Mouse (Mus musculus) WW6 (cell line): Measurements from ENCODE around the gene Rpn2.

Experiments used
- DNase-seq: peaks from one replicate; pipeline ENCODE4 v3.0.0-alpha.2; 2013; ENCODE audit warnings: low read depth, low spot score

Rpn2 gene

GRCm38 (mm10) chr2:157310963-157311637, 32.3 kb downstream of the Rpn2 start:
- DNase-seq: no peak

- no peak for DNase-seq
Observed at GRCm38 (mm10) chr2:157313718-157314117, 34.9 kb downstream of the Rpn2 start.

GRCm38 (mm10) chr2:157314310-157314709, 35.5 kb downstream of the Rpn2 start:
- no peak for DNase-seq

- no peak for DNase-seq
Observed at GRCm38 (mm10) chr2:157315486-157315885, 36.7 kb downstream of the Rpn2 start.

GRCm38 (mm10) chr2:157316358-157316933, 37.6 kb downstream of the Rpn2 start:
- no peak for DNase-seq

- no peak for DNase-seq
Observed at GRCm38 (mm10) chr2:157317220-157317619, 38.4 kb downstream of the Rpn2 start.

- no peak for DNase-seq
Observed at GRCm38 (mm10) chr2:157320135-157320534, 41.3 kb downstream of the Rpn2 start.

GRCm38 (mm10) chr2:157320886-157321285, 42.1 kb downstream of the Rpn2 start:
- DNase-seq: no peak

- DNase-seq: no peak
Observed at GRCm38 (mm10) chr2:157322029-157322766, 43.4 kb downstream of the Rpn2 start.

GRCm38 (mm10) chr2:157325238-157325637, 46.4 kb downstream of the Rpn2 start:
- no peak for DNase-seq

- no peak for DNase-seq
Observed at GRCm38 (mm10) chr2:157328106-157328505, 49.3 kb downstream of the Rpn2 start.

GRCm38 (mm10) chr2:157328570-157328969, 49.8 kb downstream of the Rpn2 start:
- DNase-seq: peak; percentile 49

- no peak for DNase-seq
Observed at GRCm38 (mm10) chr2:157332059-157332458, 53.2 kb downstream of the Rpn2 start.

GRCm38 (mm10) chr2:157338663-157339062, 59.8 kb downstream of the Rpn2 start:
- DNase-seq: peak; percentile 60

- DNase-seq: no peak
Observed at GRCm38 (mm10) chr2:157339532-157339931, 60.7 kb downstream of the Rpn2 start.

GRCm38 (mm10) chr2:157340221-157340741, 61.5 kb downstream of the Rpn2 start:
- DNase-seq: no peak

GRCm38 (mm10) chr2:157341554-157342270, 62.9 kb downstream of the Rpn2 start:
- peak; percentile 56 for DNase-seq

GRCm38 (mm10) chr2:157342328-157342926, 63.6 kb downstream of the Rpn2 start:
- DNase-seq: no peak

- DNase-seq: no peak
Observed at GRCm38 (mm10) chr2:157343337-157343736, 64.5 kb downstream of the Rpn2 start.

GRCm38 (mm10) chr2:157347361-157348159, 68.7 kb downstream of the Rpn2 start, which contains the start of gene Ghrh:
Gene Ghrh (minus strand): TSS chr2:157347506.
- DNase-seq: no peak
